Mouse (Mus musculus) kidney, adult 2 months (tissue): ENCODE data around the gene Cmss1.

ENCODE experiments used
- CTCF ChIP-seq: fragments of 200-500 bp; conservative IDR thresholded peaks from 2 replicates; pipeline ENCODE4 v1.5.1; 2011; ENCODE audit warnings: low read depth, mild to moderate bottlenecking, control low read depth, low read length, moderate library complexity, mixed read lengths; ENCODE audit not compliant: insufficient read depth, insufficient read length
- POLR2A ChIP-seq: fragments of 200-500 bp; IDR thresholded peaks from one replicate; pipeline ENCODE4 v1.6.1; 2011; ENCODE audit warnings: low read depth, low read length, control low read depth

DNA sequence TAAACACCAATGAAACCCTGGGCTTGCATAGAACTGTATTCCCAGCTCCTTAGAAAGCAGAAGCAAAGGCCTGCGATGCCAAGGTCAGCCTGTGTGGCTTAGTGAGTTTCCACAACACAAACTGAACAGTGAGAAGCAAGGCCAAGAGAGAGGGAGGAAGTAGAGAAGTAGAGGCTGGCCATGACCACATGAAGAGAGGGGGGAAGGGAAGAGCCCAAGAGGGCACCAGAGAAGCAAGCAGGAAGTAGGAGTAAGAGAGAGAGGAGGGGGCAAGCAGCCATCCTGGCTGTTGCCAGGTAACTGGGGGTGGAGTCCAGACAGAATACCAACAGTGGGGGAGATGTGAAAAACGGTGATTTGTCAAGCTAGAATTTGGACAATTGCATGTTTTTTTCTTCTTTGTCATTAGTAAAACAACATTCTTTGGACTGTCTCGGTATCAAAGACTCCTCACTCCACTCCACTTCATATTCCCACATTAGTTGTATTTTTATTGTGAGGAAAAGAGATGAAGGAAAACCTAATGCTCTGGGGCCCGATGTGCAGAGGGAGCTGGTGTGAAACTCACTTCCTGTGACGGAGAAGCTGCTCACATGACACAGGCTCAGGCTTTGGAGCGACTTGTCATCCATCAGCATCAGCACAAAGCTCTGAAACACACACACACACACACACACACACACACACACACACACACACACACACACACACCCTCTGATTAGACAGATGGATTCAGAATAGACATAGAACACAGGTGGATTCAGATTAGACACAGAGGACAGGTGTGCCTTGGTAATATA lies 183.5 kb downstream of the Cmss1 start:
- TF ChIP-seq CTCF = no peak
- no peak for TF ChIP-seq POLR2A
